Mouse (Mus musculus) adrenal gland, postnatal 36 days (tissue): ENCODE measurements around the gene AY074887. TPM values are rescaled to one million over a fixed set of nuclear protein-coding genes. Genes with fewer than 3 reads are reported as not detected.
A peak's percentile ranks its signal among the peaks of the same experiment; 100 is the strongest.

Experiments
- DNase-seq, 2 experiments: peaks; one replicate each; pipeline ENCODE4 v3.0.0; 2021; ENCODE audit warnings: mixed read lengths in 1 of 2
- long read RNA-seq, 2 experiments: library from polyadenylated mRNA; stranded (forward); transcript quantifications; one replicate each; pipeline ENCODE4 v2.0.0; 2021; ENCODE audit warnings: borderline sequencing depth in 2 of 2
- total RNA-seq, 2 experiments: library from RNA; stranded (reverse); gene quantifications; 2 replicates each; pipeline ENCODE4 v1.2.3; 2021

The AY074887 gene
- total RNA-seq, result not detected
- long read RNA-seq, experiment 1, result 0 reads
- long read RNA-seq, experiment 2, result 0 reads

GRCm38 (mm10) chr9:54950575-54951321, at the start of gene AY074887, which contains the start of gene Psma4:
Gene AY074887 (minus strand): TSS chr9:54950998.
Gene Psma4 (plus strand): TSS chr9:54950790.
- peak; percentile 94 to 97 for DNase-seq

GRCm38 (mm10) chr9:54995645-54996044, 44.8 kb upstream of the AY074887 start:
- DNase-seq, result no peak

GRCm38 (mm10) chr9:54994381-54994780, 43.6 kb upstream of the AY074887 start:
- no peak for DNase-seq

GRCm38 (mm10) chr9:54990362-54990761, 39.6 kb upstream of the AY074887 start:
- DNase-seq, result no peak

GRCm38 (mm10) chr9:54982401-54982800, 31.6 kb upstream of the AY074887 start:
- DNase-seq, result no peak

DNA sequence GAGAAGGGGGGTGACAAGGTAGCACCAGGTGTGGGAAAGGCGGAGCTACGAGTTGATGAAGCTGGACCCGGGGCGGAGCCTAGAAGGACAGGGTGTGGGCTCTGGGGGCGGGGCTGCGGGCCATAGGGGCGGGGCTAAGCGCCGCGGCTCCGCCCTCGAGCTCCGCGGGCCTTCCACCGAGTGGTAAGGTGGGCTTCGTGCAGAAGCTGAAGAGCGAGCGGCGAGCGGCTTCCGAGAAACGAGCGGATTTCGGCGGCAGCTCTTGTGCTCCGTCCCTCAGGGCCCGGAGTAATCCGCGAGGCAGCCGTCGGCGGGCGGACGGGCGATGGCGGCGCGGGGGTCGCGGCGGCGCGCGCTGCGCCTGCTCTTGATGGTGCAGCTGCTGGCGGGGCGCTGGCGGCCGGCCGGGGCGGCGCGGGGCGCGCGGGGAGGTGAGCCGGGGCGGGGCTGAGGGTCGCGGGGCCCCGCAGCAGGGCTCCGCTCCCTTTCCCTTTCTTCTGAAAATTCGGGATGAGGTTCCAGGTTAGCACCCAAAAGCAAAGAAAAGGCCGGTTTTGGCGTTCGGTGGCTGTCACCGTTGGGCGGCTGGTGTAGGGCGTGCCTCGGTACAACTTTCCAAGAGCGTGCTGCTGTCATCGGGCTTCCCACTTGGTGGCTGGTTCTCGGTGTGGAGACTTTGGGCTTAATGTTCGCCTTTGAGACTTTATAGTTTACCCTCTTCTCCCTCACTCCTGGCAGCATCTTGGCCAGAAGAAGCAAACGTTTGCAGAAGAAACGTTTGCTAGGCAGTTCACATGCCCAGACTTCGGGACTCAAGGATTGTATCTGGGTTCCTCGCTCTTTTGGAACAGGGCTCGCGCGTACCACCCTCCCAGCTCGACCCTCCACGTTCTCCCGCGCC, 30.7 kb upstream of the AY074887 start:
- DNase-seq, result peak; percentile 15 to 35

- DNase-seq, result no peak
These were observed 29.9 kb upstream of the AY074887 start, which contains the start of gene Chrna5 for GRCm38 (mm10) chr9:54980674-54981073. Gene Chrna5 (plus strand): TSS chr9:54980880.

DNA sequence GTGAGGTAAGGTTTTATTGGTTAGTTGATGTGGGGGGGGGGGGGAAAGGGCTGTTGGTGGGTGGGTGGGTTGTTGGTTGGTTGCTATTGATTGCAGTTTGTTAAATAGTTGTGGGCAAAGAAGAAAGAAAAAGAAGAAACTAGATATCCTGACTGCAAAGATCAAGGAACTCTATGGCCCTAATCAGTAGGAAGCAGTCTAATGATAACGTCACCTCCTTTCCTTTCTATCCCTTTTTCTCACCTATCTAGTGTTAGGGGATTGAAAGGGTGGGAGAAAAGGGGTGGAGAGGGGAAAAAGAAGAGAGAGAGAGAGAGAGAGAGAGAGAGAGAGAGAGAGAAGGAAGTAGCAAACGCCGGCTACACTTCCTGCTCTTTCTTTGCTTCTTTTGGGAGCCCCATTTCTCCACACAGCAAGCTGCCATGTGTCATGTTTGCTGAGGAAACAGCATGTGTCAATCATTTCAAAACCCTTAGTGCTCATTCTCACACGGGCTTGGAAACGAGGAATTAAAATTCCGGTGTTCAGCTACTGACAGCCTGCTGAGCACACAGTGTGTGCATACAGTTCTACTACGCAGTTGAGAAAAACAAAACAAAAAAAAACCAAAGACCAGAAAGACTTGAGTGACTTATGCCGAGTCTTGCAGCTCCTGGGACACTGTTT, 19.3 kb upstream of the AY074887 start:
- DNase-seq, result no peak

GRCm38 (mm10) chr9:54963669-54964068, 12.9 kb upstream of the AY074887 start:
- no peak for DNase-seq

DNA sequence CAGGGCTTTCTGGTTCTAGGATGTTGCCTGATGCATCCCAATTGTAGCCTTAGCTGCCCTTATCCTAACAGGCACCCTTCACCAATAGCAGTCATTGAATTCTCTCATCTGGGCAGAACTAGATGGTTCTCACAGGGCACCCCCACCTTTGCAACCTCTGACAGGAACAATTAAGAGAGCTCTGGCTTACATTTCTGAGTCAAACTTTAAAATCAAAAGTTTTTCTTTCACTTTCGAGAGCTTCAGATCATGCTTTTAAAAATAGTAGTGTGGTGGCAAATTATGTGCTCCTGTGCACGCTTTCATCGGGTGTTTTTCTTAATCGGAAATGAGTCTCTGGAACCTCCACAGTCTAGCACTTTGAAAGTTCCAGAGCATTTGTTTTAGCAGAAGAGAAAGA, 10.3 kb upstream of the AY074887 start:
- no peak for DNase-seq

- peak; percentile 8 to 14 for DNase-seq
These were observed 636 bp downstream of the AY074887 start for GRCm38 (mm10) chr9:54950162-54950561.

- DNase-seq, result no peak
These were observed 1.3 kb downstream of the AY074887 start for GRCm38 (mm10) chr9:54949465-54949864.

GRCm38 (mm10) chr9:54946256-54946655, 4.5 kb downstream of the AY074887 start:
- DNase-seq, result no peak

DNA sequence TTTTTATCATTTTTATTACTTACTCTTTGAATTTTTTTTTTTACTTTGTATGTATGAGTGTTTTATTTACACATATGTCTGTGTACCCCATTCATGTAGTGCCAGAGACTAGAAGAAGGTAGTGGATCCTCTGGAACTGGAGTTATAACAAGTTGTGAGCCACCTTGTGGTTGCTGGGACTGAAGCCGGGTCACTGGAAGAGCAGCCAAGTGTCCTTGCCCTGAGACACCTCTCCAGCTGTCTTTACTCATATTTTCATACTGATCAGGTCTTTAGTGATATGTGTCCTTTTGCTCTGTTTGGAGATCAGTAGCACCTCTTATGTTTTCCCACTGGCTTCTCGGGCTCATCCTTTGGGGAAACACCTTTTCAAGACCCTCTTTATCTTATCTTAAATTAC, 6.3 kb downstream of the AY074887 start:
- DNase-seq, result peak in 1 of 2 experiments; percentile 21

DNA sequence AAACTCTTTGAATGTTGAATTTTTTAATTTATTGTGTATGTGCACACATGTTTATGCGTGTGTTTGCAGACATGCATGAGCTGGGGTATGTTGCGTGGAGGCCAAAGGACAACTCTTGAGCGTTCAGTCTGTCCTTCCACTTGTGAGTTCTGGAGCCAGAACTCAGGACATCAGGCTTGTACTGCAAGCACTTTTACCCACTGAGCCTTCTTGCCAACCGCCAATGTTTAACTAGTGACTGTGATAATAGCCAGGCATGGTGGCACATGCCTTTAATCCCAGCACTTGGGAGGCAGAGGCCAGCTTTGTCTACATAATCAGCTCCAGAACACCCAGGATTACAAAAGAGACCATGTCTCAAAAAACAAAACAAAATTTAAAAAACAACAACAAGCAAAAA, 8.7 kb downstream of the AY074887 start:
- DNase-seq, result no peak

- no peak for DNase-seq
These were observed 18.4 kb downstream of the AY074887 start for GRCm38 (mm10) chr9:54932379-54932778.

GRCm38 (mm10) chr9:54931765-54932164, 19.0 kb downstream of the AY074887 start:
- DNase-seq, result no peak

- DNase-seq, result no peak
These were observed 20.1 kb downstream of the AY074887 start for GRCm38 (mm10) chr9:54930741-54931140.

GRCm38 (mm10) chr9:54919946-54920345, 30.9 kb downstream of the AY074887 start:
- no peak for DNase-seq

DNA sequence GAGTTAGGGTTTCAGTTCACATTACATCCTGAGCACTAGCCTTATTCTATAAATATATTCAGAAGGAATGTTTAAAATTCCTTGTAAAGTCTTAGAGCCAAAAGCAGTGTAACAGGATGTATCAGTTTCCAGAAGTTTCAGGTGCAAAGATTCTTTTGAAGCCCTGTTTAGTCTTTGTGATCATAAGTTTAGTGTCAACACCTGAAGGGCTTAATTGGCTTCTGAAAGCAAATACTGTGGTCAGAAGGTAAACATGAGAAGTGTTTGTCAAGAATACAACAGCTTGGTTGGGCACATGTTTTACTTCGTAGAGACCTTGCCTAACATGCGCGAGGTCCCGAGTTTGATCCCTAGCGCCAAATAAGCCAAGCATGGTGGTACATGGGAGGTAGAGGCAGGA, 32.0 kb downstream of the AY074887 start:
- DNase-seq, result no peak

DNA sequence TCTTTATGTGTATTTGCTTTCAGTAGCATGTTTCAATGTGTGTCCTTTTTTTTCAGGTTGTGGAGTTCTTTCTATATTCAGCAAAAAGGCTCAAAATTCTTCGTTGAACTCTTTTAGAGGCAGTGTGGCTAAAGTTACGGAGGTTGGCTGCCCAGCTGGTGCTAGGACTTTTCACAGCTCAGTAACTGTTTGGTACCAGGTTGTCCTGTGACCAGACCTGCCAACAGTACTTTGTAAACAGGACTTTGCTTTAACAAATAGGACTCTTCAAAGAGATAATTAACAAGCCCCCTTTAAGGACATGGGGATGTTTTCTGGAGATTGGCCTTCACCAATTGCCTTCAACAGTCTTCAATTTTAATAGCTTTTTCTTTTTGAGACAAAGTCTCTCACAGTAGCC, 32.6 kb downstream of the AY074887 start:
- no peak for DNase-seq

- DNase-seq, result peak; percentile 86 to 92
These were observed 33.7 kb downstream of the AY074887 start, which contains the start of gene Hykk for GRCm38 (mm10) chr9:54917010-54917677. Gene Hykk (plus strand): TSS chr9:54917283.
